Mouse (Mus musculus) splenic B cell, adult 2 months (primary cell): ENCODE data around the gene Slc25a11.

ENCODE experiments used
- DNase-seq: peaks from one replicate; pipeline ENCODE4 v3.0.0-alpha.2; 2011; ENCODE audit warnings: low read depth, low spot score
- H3K27me3 ChIP-seq: 2 replicates; pipeline ENCODE4 v1.6.1; 2012; ENCODE audit warnings: mild to moderate bottlenecking, low read length, moderate library complexity, mixed read lengths; ENCODE audit not compliant: control insufficient read depth, poor library complexity, insufficient read depth, severe bottlenecking
- H3K36me3 ChIP-seq: 2 replicates; pipeline ENCODE4 v1.6.1; 2012; ENCODE audit warnings: mild to moderate bottlenecking, low read length, moderate library complexity, mixed read lengths; ENCODE audit not compliant: control insufficient read depth, poor library complexity, insufficient read depth, severe bottlenecking

Slc25a11 gene

DNA sequence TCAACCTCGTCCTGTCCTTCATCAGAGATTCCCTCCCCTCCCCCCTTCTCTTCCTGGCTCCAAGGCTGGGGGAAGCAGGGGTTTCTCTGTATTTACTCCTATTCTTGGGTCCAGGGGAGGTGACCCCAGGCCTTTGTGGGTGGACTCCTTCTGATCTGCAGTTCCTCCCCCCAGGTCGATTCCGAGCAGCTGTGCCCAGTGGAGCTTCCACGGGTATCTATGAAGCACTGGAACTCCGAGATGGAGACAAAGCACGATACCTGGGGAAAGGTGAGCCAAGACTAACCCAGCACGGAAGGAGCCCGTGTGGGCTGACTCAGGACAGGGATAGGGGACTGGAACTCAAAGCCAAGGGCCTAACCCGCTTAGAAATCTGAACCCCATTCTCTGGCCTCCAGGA lies 10.7 kb upstream of the Slc25a11 start:
- H3K27me3 ChIP-seq = no peaks in the 10 kb centered on the region
- DNase-seq = no peak
- H3K36me3 ChIP-seq = peaks cover under 1% of the 10 kb centered on the region

DNA sequence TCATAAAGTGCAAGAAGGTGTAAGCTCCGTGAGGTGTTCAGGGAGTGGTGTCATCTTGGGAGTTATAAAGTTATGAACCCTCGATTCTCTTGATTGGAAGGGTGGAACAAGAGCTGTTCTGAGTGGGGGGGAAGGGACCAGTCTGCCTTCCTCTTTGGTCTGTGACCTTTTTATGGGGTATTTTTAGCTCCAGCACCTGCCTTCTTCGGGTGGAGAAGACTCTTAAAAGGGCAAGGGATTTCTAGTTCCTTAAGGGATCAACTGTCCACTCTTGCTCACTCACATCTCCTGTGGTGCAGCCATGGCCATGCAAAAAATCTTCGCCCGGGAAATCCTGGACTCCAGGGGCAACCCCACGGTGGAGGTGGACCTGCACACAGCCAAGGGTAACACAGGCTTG lies 10.3 kb upstream of the Slc25a11 start:
- no peak for DNase-seq
- peaks cover 4% of the 10 kb centered on the region for H3K36me3 ChIP-seq
- H3K27me3 ChIP-seq = no peaks in the 10 kb centered on the region

DNA sequence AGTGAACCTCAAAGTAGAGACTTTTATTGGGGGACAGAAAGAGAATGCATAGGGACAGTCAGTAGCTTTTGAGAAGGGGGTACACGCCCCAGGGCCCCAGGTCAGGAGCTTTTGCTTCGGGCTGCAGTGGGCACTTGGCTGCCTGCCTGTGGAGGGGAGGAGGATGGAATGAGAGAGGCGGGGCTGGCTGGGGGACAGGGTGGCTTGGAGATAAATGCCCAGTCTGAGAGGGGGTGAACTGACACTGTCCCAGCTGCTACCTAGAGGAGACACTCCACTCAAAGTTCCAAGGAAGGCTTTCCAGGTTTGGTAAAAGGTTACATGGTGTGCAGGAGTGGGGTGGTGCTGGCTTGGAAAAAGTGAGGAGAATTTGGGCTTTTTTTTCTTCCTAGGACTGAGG lies 9.7 kb upstream of the Slc25a11 start, which contains the start of gene Eno3:
Gene Eno3, plus strand, starts transcription at position 239 of the 400 bp plus-strand sequence.
- DNase-seq = no peak
- peaks cover 8% of the 10 kb centered on the region for H3K36me3 ChIP-seq
- H3K27me3 ChIP-seq = no peaks in the 10 kb centered on the region

DNA sequence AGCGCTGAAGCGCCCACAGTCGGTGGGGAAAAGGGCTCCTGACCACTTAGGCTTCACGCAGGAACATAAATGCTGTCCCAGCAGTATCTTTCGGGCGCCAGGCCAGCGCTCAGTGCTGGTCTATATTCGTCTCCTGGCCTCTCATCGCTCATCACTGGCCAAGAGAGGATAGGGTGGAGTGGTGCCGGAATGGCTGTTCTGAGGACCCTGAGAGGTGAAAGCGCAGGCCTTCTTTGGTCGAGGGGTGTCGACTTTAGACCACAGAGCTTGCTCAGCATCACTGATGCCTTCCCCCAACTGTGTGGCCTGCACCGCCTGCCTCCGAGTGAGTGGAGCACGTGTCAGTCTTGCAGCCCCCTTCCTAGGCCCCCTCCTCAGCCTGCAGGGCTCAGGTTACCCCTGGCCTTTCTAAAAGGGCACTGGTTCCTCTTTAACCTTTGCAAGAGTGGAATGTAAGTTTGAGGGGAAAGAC lies 9.2 kb upstream of the Slc25a11 start:
- no peaks in the 10 kb centered on the region for H3K27me3 ChIP-seq
- no peak for DNase-seq
- peaks cover 10% of the 10 kb centered on the region for H3K36me3 ChIP-seq

DNA sequence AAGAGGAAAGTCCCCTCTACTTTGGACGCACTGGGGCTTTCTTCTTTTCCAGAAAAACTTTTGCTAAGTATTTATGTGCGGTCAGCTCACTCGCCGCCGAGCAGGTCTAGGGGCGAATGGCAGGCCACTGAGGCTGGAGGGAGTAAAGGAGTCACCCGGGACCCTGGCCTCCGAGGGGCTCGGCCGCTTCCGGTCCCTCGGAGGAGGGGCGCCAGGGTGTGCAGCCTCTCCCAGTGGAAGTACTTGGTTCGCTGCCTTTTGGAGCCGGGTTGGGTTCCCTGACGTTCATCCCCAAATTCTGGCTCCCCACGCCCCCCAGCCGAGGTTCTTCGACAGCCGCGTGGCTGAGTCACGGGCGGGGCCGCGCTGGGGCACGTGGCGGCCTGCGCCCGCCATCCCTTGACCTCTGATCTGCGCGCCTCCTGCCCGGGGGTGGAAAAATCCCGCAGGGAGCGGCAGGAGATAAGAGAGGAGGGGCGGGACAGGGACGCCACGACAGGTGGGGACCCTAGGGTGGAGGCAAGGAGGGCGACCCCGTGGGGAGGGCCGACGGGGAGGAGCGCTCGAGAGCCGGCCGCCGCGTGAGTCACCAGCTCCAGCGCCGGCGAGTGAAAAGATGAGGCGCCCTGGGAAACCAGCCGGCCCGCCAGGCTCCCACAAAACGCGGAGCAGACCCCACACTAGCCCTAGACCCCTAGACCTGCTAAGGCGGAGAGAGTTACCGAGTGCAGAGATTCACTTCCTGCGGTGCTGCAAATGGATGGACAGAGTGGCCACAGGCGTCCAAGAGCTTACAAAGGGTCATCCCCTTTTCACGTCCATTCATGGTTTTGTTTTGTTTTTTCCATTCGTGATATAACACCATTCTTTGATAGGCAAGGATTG lies 8.5 kb upstream of the Slc25a11 start:
- no peak for DNase-seq
- Histone ChIP-seq H3K27me3 (no peaks in the 10 kb centered on the region), H3K36me3 (peaks cover 13% of the 10 kb centered on the region)

DNA sequence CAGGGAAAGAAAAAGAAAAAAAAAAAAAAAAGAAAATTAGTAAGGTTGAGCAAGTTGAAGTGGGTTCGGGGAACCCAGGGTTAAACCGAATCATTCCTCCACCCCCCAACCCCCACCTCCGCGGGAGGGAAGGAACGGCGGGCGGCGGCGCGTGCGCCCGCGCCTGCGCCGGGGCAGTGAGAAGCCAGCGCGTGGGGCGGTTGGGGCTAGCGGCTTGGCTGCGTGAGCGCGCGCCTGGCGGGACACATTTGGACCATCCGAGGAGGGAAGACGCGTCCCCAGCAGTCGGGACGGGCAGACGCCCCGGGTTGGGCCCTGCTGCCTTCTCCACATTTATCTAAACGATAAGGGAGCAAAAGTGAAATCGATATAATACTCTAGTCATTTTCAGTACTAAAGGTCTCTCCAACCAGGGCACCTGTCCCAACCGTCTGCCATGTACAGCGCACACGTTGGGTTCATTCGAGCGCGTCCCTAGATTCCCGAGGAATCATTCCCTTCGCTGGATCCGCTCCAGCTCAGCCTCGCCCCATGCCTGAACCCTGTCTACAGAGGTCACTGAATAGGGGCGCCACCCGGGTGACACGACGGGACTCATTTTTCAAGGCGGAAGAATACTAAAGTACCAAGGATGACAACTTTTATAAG lies 7.8 kb upstream of the Slc25a11 start:
- Histone ChIP-seq H3K36me3 (peaks cover 14% of the 10 kb centered on the region), H3K27me3 (no peaks in the 10 kb centered on the region)
- DNase-seq = peak; percentile 87

DNA sequence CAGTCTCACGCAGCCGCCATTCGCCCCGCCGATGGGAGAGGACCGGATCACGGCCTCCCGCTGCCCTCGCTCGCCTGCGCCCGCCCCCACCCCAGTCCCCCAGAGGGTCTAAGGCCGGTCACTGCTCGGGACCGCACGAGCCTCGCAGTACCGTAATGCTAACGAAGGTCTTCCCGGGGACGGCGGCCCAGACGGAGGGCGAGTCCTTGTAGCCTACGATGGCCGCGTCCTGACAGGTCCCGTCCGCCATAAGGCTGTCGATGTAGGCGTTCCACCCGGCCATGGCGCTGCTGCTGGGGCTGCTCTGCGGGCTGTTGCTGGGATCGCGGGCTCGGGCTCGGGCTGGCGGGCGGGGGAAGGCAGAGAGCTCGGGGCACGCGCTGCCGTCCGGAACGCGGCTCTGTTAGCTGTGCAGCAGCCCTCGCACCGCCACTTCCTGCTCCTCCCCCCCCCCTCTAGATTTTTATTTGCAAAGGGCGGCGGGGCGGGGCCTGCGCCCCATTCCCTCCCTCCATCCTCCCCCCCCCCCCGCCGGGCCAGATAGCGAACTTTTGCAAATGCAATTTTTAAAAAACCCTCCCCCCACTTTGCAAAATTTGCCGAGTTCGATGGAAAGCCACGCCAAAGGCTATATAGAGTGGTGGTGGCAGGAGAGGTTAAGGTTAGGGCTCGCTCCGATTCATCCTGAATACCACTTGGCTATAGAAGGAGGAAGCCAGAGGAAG lies 7.1 kb upstream of the Slc25a11 start, which contains the start of gene Pfn1:
Gene Pfn1, minus strand, starts transcription at position 447 of the 725 bp plus-strand sequence.
- DNase-seq = peak; percentile 92
- Histone ChIP-seq H3K27me3 (no peaks in the 10 kb centered on the region), H3K36me3 (peaks cover 14% of the 10 kb centered on the region)

DNA sequence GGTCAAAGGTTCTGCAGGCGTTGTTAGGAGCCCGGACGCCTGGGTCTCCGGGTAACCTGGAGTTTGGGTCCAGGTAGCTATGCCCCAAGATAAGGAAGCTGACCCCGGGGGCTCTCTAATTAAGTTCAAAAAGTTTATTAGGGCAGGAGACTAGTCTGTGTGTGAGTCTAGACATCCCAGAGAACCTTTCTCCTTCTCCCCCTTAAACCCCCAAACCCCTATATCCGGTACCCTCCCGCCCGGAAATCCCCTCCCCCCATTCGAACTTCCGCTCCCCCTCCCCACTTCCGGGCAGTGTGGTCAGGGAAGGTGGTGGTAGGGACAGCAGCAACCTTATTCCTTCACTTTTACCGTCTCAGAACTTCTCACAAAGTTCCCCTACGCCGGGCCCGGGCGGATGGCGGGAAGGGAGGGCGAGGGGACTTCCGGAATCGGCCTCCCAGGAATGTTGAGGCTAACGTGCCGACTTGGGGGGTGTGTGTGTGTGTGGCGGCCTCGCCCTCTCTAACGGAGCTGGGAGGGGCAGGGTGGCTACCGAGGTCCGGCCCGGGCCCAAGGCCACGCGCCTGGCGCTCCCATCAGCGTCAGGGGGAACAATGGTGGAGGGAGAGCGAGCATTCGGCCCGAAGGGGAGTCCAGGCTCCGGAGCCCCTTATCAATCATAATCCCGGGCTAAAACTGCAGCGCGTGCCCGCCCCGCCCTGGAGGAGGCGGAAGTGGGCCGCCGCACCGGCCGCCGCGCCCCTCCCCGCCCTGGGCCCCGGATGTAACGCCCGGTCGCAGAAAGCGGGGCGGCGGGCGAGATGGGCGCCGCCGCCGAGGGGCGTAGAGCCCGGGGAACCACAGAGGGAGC lies 6.3 kb upstream of the Slc25a11 start:
- Histone ChIP-seq H3K27me3 (no peaks in the 10 kb centered on the region), H3K36me3 (peaks cover 14% of the 10 kb centered on the region)
- peak; percentile 72 for DNase-seq

DNA sequence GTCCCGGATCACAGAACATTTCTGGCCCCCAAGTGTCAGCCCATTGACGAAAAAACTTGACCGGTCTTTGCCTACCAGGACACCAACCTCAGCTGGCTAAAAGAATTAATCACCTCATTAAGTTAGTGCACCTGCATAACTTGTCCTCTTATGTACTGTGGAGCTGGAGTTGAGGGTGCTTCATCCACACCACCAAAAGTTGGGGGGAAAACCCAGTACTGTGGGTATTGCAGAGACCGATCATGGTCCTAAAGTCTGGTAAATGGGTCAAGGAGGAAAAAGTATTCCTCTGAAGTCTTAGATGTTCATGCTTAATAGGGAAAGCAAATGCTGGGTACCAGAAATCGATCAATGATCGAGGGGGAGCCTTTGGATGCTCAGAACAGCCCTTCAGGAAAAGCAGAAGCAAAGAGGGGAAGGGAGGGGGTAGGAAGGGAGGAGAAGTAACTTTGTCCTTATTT lies 5.6 kb upstream of the Slc25a11 start:
- H3K36me3 ChIP-seq = peaks cover 14% of the 10 kb centered on the region
- DNase-seq = no peak
- no peaks in the 10 kb centered on the region for H3K27me3 ChIP-seq

DNA sequence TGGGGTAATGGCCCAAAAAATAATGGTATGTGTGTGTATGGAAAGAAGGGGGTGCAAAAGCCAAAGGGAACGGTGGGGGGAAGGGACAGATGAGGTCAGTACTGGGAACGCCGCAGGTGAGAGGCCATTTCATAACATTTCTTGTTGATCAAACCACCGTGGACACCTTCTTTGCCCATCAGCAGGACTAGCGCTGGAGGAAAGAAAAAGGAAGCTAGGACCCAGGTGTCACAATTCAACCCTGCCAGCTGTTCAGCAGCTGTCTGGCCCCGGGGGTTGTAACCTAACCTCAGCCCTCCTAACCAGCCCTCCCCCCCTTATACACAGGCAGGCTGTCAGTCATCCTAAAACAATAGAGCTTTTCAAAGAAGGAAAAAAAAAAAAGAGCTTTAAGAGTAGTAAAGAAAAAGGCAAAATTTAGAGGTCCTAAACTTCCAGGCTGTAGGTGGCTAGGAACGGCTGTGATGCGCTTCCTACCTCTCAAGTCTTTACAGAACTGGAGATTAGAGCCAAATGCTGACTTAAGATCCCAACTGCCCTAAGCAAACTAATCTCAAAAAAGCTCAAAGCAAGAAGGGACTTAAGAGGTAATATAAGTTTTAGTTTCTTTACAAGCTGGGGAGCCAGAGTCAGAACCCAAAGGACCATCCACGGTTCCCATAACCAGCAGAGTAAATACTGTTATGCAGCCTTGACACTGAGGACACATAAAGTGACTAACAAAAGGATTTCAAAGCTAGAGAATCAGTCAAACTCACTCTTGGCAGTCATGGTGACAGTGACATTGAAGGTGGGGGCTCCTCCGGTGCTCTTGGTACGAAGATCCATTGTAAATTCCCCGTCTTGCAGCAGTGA lies 5.0 kb upstream of the Slc25a11 start:
- Histone ChIP-seq H3K36me3 (peaks cover 14% of the 10 kb centered on the region), H3K27me3 (no peaks in the 10 kb centered on the region)
- DNase-seq = peak; percentile 44

DNA sequence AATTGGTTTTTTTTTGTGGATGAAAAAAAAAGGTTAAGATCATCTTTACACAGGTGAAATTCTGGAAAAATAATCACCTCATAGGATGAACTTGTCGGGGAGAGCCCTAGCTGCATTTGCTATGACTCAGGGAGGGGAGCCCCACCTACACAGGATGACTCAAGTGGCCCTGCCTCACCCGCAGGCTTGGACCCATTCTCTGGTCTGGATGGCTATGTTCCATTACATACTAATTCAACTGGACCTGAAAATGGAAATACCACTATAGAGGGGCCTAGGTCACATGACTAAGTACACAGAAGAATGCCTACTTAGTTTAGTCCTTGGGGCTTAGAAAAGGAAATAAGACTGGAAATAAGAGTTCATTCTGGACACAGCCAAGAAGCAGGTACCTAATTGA lies 4.1 kb upstream of the Slc25a11 start:
- Histone ChIP-seq H3K27me3 (no peaks in the 10 kb centered on the region), H3K36me3 (peaks cover 14% of the 10 kb centered on the region)
- peak; percentile 52 for DNase-seq

DNA sequence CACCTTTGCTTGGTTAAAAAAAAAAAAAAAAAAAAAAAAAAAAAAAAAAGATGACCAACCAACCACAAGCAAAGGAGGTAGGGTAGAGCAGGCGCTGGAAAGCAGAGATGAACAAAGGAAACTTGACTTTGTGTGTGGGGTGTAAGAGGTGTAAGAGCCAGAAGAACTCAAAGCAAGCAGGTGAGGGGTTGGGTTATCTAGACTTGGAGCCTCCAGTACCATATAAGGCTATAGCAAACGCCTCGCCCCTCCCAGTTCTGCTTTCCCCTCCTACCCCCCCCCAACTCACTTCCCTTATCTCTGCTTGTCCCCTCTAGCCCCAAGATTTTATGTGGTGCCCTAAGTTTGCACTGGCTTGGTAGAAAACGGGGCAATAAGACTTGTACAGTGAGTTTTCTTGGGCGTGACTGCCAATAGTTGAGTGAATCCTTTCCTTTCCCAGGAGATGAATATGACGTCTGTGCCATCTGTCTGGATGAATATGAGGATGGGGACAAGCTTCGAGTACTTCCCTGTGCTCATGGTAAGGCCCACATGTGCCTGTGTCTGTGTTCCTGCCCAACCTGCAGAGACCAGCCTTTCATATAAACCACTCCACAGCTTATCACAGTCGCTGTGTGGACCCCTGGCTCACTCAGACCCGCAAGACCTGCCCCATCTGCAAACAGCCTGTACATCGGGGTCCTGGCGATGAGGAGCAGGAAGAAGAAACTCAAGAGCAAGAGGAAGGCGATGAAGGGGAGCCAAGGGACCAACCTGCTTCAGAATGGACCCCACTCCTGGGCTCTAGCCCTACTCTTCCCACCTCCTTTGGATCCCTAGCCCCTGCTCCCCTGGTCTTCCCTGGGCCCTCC lies 3.3 kb upstream of the Slc25a11 start:
- peak; percentile 90 for DNase-seq
- no peaks in the 10 kb centered on the region for H3K27me3 ChIP-seq
- H3K36me3 ChIP-seq = peaks cover 14% of the 10 kb centered on the region
